Mouse (Mus musculus) heart, embryonic 13.5 days (tissue): Measurements from ENCODE around the gene Kalrn. TPM values are rescaled to one million over a fixed set of nuclear protein-coding genes. Genes with fewer than 3 reads are reported as not detected.

Experiments used
- ATAC-seq: fragments of 200-750 bp; cut with Nextera tagmentation; 2 replicates; pipeline ENCODE4 v1.8.0; 2017; ENCODE audit warnings: moderate TSS enrichment; ENCODE audit not compliant: insufficient number of reproducible peaks, low FRiP score, low TSS enrichment; ENCODE audit errors: extremely low read depth
- H3K27ac ChIP-seq: fragments of 300-500 bp; sonication (generic); replicated peaks from 2 replicates; pipeline ENCODE4 v1.5.1; 2015; ENCODE audit warnings: moderate library complexity, mild to moderate bottlenecking, inconsistent platforms
- H3K27me3 ChIP-seq: fragments of 300-500 bp; sonication (generic); replicated peaks from 2 replicates; pipeline ENCODE4 v1.6.1; 2015; ENCODE audit warnings: mild to moderate bottlenecking, inconsistent platforms
- H3K36me3 ChIP-seq: fragments of 300-500 bp; sonication (generic); 2 replicates; pipeline ENCODE4 v1.6.1; 2015; ENCODE audit warnings: mild to moderate bottlenecking, inconsistent platforms
- H3K4me1 ChIP-seq: fragments of 300-500 bp; sonication (generic); 2 replicates; pipeline ENCODE4 v1.6.1; 2015; ENCODE audit warnings: inconsistent platforms
- H3K4me2 ChIP-seq: fragments of 300-500 bp; sonication (generic); 2 replicates; pipeline ENCODE4 v1.6.1; 2015; ENCODE audit warnings: inconsistent platforms, mild to moderate bottlenecking, moderate library complexity
- H3K4me3 ChIP-seq: fragments of 300-500 bp; sonication (generic); 2 replicates; pipeline ENCODE4 v1.5.1; 2015; ENCODE audit warnings: moderate library complexity, mild to moderate bottlenecking, inconsistent platforms
- H3K9ac ChIP-seq: fragments of 300-500 bp; sonication (generic); 2 replicates; pipeline ENCODE4 v1.6.1; 2015; ENCODE audit warnings: inconsistent platforms, mild to moderate bottlenecking, moderate library complexity
- H3K9me3 ChIP-seq: fragments of 300-500 bp; sonication (generic); 2 replicates; pipeline ENCODE4 v1.6.1; 2016; ENCODE audit warnings: inconsistent platforms
- WGBS: fragments of 180-500 bp; shearing (Covaris S2); methylation state at CpG from one replicate; pipeline ENCODE4 v1.1.7; 2015; ENCODE audit warnings: mixed read lengths; 5-methylcytosine and 5-hydroxymethylcytosine counted together
- polyA plus RNA-seq: library from polyadenylated mRNA; unstranded; fragments of >200 nt; fragmentation: Nextera tagmentation; extraction: Ambion mirVana; gene quantifications from 2 replicates; pipeline ENCODE4 v1.2.1, GENCODE M21; 2015

Kalrn gene
- polyA plus RNA-seq, 1 experiment from 2014 or later: 28.1 TPM

- peaks cover 48% of the 10 kb centered on the region for H3K4me1 ChIP-seq
- H3K27me3 ChIP-seq: no peaks in the 10 kb centered on the region
- no peak for ATAC-seq
- no peak overlapping the region for H3K9ac ChIP-seq
- no peak overlapping the region for H3K27ac ChIP-seq
- H3K4me2 ChIP-seq: no peak overlapping the region
- 88% methylated on average over 4 of the region's 4 CpGs for WGBS
- no peak overlapping the region for H3K4me3 ChIP-seq
- H3K9me3 ChIP-seq: no peaks in the 10 kb centered on the region
- H3K36me3 ChIP-seq: no peaks in the 10 kb centered on the region
Measured at GRCm38 (mm10) chr16:34325161-34325560, 248.2 kb downstream of the Kalrn start.

GRCm38 (mm10) chr16:34324735-34325134 lies 248.6 kb downstream of the Kalrn start:
- Histone ChIP-seq H3K9ac (no peak overlapping the region), H3K4me2 (no peak overlapping the region), H3K9me3 (no peaks in the 10 kb centered on the region), H3K27ac (no peak overlapping the region), H3K4me3 (no peak overlapping the region), H3K27me3 (no peaks in the 10 kb centered on the region), H3K36me3 (no peaks in the 10 kb centered on the region), H3K4me1 (peaks cover 48% of the 10 kb centered on the region)
- no peak for ATAC-seq
- WGBS: 72% methylated on average over 3 of the region's 3 CpGs

GRCm38 (mm10) chr16:34323496-34323895 lies 249.8 kb downstream of the Kalrn start:
- H3K27me3 ChIP-seq: no peaks in the 10 kb centered on the region
- no peak overlapping the region for H3K4me2 ChIP-seq
- H3K9ac ChIP-seq: no peak overlapping the region
- H3K4me1 ChIP-seq: peaks cover 51% of the 10 kb centered on the region
- no peaks in the 10 kb centered on the region for H3K36me3 ChIP-seq
- H3K4me3 ChIP-seq: no peak overlapping the region
- no peak for ATAC-seq
- WGBS: 50% methylated on average over 1 of the region's 1 CpGs
- H3K27ac ChIP-seq: no peak overlapping the region
- no peaks in the 10 kb centered on the region for H3K9me3 ChIP-seq

- Histone ChIP-seq H3K27ac (peak overlapping the region; percentile 62), H3K9ac (no peak overlapping the region), H3K9me3 (no peaks in the 10 kb centered on the region), H3K4me2 (no peak overlapping the region), H3K36me3 (no peaks in the 10 kb centered on the region), H3K27me3 (no peaks in the 10 kb centered on the region), H3K4me1 (peaks cover 49% of the 10 kb centered on the region), H3K4me3 (no peak overlapping the region)
- WGBS: 15% methylated on average over 4 of the region's 4 CpGs
- ATAC-seq: no peak
Measured at GRCm38 (mm10) chr16:34322546-34322945, 250.8 kb downstream of the Kalrn start.

- ATAC-seq: no peak
- Histone ChIP-seq H3K4me2 (peak overlapping the region; percentile 12), H3K36me3 (no peaks in the 10 kb centered on the region), H3K4me1 (peaks cover 62% of the 10 kb centered on the region), H3K9me3 (no peaks in the 10 kb centered on the region), H3K27ac (peak overlapping the region; percentile 85), H3K27me3 (no peaks in the 10 kb centered on the region), H3K9ac (no peak overlapping the region), H3K4me3 (no peak overlapping the region)
- 27% methylated on average over 4 of the region's 4 CpGs for WGBS
Measured at GRCm38 (mm10) chr16:34321066-34321790, 252.1 kb downstream of the Kalrn start.

- H3K27ac ChIP-seq: peak overlapping the region; percentile 85
- ATAC-seq: no peak
- 66% methylated on average over 11 of the region's 11 CpGs for WGBS
Measured at GRCm38 (mm10) chr16:34320023-34320800, 253.1 kb downstream of the Kalrn start.

GRCm38 (mm10) chr16:34317110-34317509 lies 256.2 kb downstream of the Kalrn start:
- no peak overlapping the region for H3K4me3 ChIP-seq
- 0 out of 2 replicates have a peak, but pooled peaks cover 7% of the 10 kb centered on the region for H3K36me3 ChIP-seq
- WGBS: 30% methylated on average over 3 of the region's 3 CpGs
- no peak overlapping the region for H3K4me2 ChIP-seq
- H3K27ac ChIP-seq: no peak overlapping the region
- no peaks in the 10 kb centered on the region for H3K27me3 ChIP-seq
- no peak overlapping the region for H3K9ac ChIP-seq
- peaks cover 49% of the 10 kb centered on the region for H3K4me1 ChIP-seq
- ATAC-seq: no peak
- H3K9me3 ChIP-seq: no peaks in the 10 kb centered on the region; the same call in 1 of the 2 replicates

More at GRCm38 (mm10) chr16:34320023-34320800, 253.1 kb downstream of the Kalrn start:
- no peaks in the 10 kb centered on the region for H3K27me3 ChIP-seq
- H3K4me3 ChIP-seq: no peak overlapping the region
- H3K4me1 ChIP-seq: peaks cover 63% of the 10 kb centered on the region
- H3K9ac ChIP-seq: no peak overlapping the region
- no peak overlapping the region for H3K4me2 ChIP-seq
- H3K9me3 ChIP-seq: no peaks in the 10 kb centered on the region
- H3K36me3 ChIP-seq: no peaks in the 10 kb centered on the region

GRCm38 (mm10) chr16:34316253-34316652 lies 257.1 kb downstream of the Kalrn start:
- H3K27ac ChIP-seq: peak overlapping the region; percentile 45
- H3K4me1 ChIP-seq: peaks cover 50% of the 10 kb centered on the region
- no peak overlapping the region for H3K9ac ChIP-seq
- no peak for ATAC-seq
- H3K9me3 ChIP-seq: no peaks in the 10 kb centered on the region; the same call in 1 of the 2 replicates
- 0 out of 2 replicates have a peak overlapping the region, but pooled peaks have one; percentile 7 for H3K4me2 ChIP-seq
- H3K27me3 ChIP-seq: no peaks in the 10 kb centered on the region
- H3K36me3 ChIP-seq: 0 out of 2 replicates have a peak, but pooled peaks cover 7% of the 10 kb centered on the region
- H3K4me3 ChIP-seq: no peak overlapping the region
- 48% methylated on average over 10 of the region's 10 CpGs for WGBS

GRCm38 (mm10) chr16:34314071-34314470 lies 259.3 kb downstream of the Kalrn start:
- Histone ChIP-seq H3K27ac (no peak overlapping the region), H3K27me3 (no peaks in the 10 kb centered on the region), H3K9me3 (no peaks in the 10 kb centered on the region; the same call in 1 of the 2 replicates), H3K4me1 (peaks cover 32% of the 10 kb centered on the region), H3K36me3 (0 out of 2 replicates have a peak, but pooled peaks cover 7% of the 10 kb centered on the region), H3K4me3 (no peak overlapping the region), H3K9ac (no peak overlapping the region), H3K4me2 (no peak overlapping the region)
- 94% methylated on average over 10 of the region's 10 CpGs for WGBS
- ATAC-seq: no peak

GRCm38 (mm10) chr16:34311577-34311976 lies 261.8 kb downstream of the Kalrn start:
- H3K4me1 ChIP-seq: peaks cover 29% of the 10 kb centered on the region
- H3K27ac ChIP-seq: no peak overlapping the region
- H3K4me2 ChIP-seq: no peak overlapping the region
- 0 out of 2 replicates have a peak, but pooled peaks cover 7% of the 10 kb centered on the region for H3K36me3 ChIP-seq
- 77% methylated on average over 1 of the region's 1 CpGs for WGBS
- no peak overlapping the region for H3K9ac ChIP-seq
- H3K27me3 ChIP-seq: no peaks in the 10 kb centered on the region
- ATAC-seq: no peak
- no peak overlapping the region for H3K4me3 ChIP-seq
- H3K9me3 ChIP-seq: no peaks in the 10 kb centered on the region; the same call in 1 of the 2 replicates

GRCm38 (mm10) chr16:34310363-34310762 lies 263.0 kb downstream of the Kalrn start:
- Histone ChIP-seq H3K9me3 (no peaks in the 10 kb centered on the region; the same call in 1 of the 2 replicates), H3K27me3 (no peaks in the 10 kb centered on the region), H3K4me1 (peaks cover 25% of the 10 kb centered on the region), H3K27ac (no peak overlapping the region), H3K36me3 (0 out of 2 replicates have a peak, but pooled peaks cover 7% of the 10 kb centered on the region), H3K4me2 (no peak overlapping the region), H3K4me3 (no peak overlapping the region), H3K9ac (no peak overlapping the region)
- ATAC-seq: no peak
- WGBS: 86% methylated on average over 8 of the region's 8 CpGs
